Mouse (Mus musculus) stomach, adult 2 months (tissue): ENCODE results near the gene 9930022D16Rik. TPM values are rescaled to one million over a fixed set of nuclear protein-coding genes. Genes with fewer than 3 reads are reported as not detected.

Experiments used
- polyA plus RNA-seq: library from polyadenylated mRNA; depleted of rRNA; stranded (reverse); fragments of >200 nt; gene quantifications from 2 replicates; pipeline ENCODE4 v1.2.3, GENCODE M21; 2012; rRNA removed

9930022D16Rik gene
- polyA plus RNA-seq: not detected in 2 replicates

GRCm38 (mm10) chr11:109413617-109414016, at the start of gene 9930022D16Rik:
9930022D16Rik (plus strand) TSS chr11:109413917.

GRCm38 (mm10) chr11:109425392-109426271, 11.9 kb downstream of the 9930022D16Rik start, which contains the start of gene Amz2:
Amz2 (plus strand) TSS chr11:109425946.

Other genes starting within 250 kb of the 9930022D16Rik start
- 0.79 and 0.95 TPM in 2 replicates for gene Rgs9, start 115.8 kb upstream of the 9930022D16Rik start, polyA plus RNA-seq
- gene Gna13, start 51.1 kb upstream of the 9930022D16Rik start, polyA plus RNA-seq: 11.3 and 16.5 TPM in 2 replicates
- gene Amz2, start 12.0 kb downstream of the 9930022D16Rik start, polyA plus RNA-seq: 5.4 and 7.3 TPM in 2 replicates
- gene Arsg, start 59.5 kb downstream of the 9930022D16Rik start, polyA plus RNA-seq: 0.75 and 0.98 TPM in 2 replicates
- gene Slc16a6, start 59.7 kb downstream of the 9930022D16Rik start, polyA plus RNA-seq: 0.76 and 0.87 TPM in 2 replicates
- 5.5 and 7.8 TPM in 2 replicates for gene Wipi1, start 198.1 kb downstream of the 9930022D16Rik start, polyA plus RNA-seq
- gene Prkar1a, start 235.5 kb downstream of the 9930022D16Rik start, polyA plus RNA-seq: 32.3 and 37.1 TPM in 2 replicates